Comparison of ENCODE assay signal across 29 mouse cellular contexts in the genomic region with DNA sequence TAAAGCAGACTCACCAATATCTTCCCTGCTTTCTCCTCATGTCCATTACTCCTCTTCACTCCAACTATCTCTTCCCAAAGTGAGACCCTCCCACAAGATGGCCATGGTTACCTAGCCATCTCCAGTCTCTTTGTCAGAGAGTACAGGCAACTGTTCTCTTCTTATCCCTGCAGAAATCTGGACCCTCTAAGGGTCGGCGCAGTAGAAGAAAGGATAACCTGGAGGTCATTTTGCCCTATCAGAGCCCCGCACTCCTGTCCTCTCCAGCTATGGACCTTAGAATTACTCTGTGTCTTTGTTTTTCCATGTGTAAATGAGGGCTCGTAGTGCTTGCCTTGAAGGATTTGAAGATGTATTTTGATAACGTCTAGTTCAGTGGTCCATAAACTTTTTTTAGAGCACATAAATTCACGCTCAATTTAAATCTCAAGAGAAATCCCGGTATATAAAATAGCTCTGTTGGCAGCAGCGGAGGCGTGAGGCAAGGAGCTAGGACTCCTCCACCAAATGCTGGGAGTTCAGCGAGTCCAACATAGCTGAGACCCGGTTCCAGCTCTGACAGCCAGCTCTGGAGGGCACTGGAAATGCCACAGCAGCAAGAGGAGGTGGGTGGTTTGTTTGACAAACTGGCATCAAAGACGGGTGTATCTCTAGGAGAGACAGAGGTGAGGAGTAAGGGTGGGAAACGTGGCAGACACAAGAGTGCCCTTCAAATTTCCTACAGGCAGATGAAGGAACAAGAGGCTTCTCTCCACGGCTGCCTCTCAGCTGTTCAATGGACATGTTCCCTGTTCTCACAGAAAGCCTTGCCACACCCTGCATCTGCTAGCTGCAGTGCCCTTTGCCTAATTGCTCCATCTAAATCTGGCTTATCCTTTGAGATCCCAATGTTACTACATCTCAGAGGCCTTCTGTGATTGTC. TPM values are rescaled to one million over a fixed set of nuclear protein-coding genes. Genes with fewer than 3 reads are reported as not detected.
A peak's percentile ranks its signal among the peaks of the same experiment; 100 is the strongest.
DNase-seq lines count a peak whose midpoint lies in the region; ATAC-seq lines count a peak whose summit lies in the region.
"Had no signal": no experiment of that assay in that cellular context is flagged by ENCODE, and none has a peak within 500 bp of the region (broad histone marks: within the 10 kb centered on the region; RNA-seq: fewer than 3 reads in every experiment).

No protein-coding gene starts in this region.

- 83% methylated on average over 14 of the region's 14 CpGs for WGBS in midbrain, embryonic 11.5 days
- 88% methylated on average over 14 of the region's 14 CpGs for WGBS in midbrain, embryonic 10.5 days

- H3K36me3 ChIP-seq in midbrain, embryonic 11.5 days (ENCODE audit: control insufficient read depth, insufficient read depth, low read length) = no peaks in the 10 kb centered on the region
- no peaks in the 10 kb centered on the region for H3K36me3 ChIP-seq in midbrain, embryonic 10.5 days
- H3K36me3 ChIP-seq: embryonic facial prominence, embryonic 15.5 days; heart, embryonic 13.5 days; hindbrain, embryonic 12.5 days; kidney, embryonic 15.5 days; limb, embryonic 15.5 days; neural tube, embryonic 12.5 days had no signal

- no peaks in the 10 kb centered on the region for H3K9me3 ChIP-seq in midbrain, embryonic 11.5 days (ENCODE audit: control insufficient read depth, low read length)
- H3K9me3 ChIP-seq in midbrain, embryonic 10.5 days (replicated peaks) = no peaks in the 10 kb centered on the region
- H3K9me3 ChIP-seq: embryonic facial prominence, embryonic 15.5 days; G1E; heart, embryonic 13.5 days; hindbrain, embryonic 12.5 days; kidney, embryonic 15.5 days; limb, embryonic 15.5 days; neural tube, embryonic 12.5 days had no signal

- no peak overlapping the region for H3K4me2 ChIP-seq in midbrain, embryonic 11.5 days
- H3K4me2 ChIP-seq: embryonic facial prominence, embryonic 15.5 days; heart, embryonic 13.5 days; hindbrain, embryonic 12.5 days; kidney, embryonic 15.5 days; limb, embryonic 15.5 days; lung, embryonic 14.5 days; neural tube, embryonic 12.5 days had no signal

- ATAC-seq in midbrain, embryonic 11.5 days (ENCODE audit: low FRiP score) = no peak

- no peak overlapping the region for H3K9ac ChIP-seq in midbrain, embryonic 11.5 days (ENCODE audit: low read length)
- H3K9ac ChIP-seq: embryonic facial prominence, embryonic 15.5 days; heart, embryonic 13.5 days; hindbrain, embryonic 12.5 days; kidney, embryonic 15.5 days; limb, embryonic 15.5 days; liver, embryonic 14.5 days; lung, embryonic 14.5 days; neural tube, embryonic 12.5 days had no signal

- H3K27me3 ChIP-seq in midbrain, embryonic 11.5 days (ENCODE audit: control insufficient read depth, insufficient read depth, low read length) = no peaks in the 10 kb centered on the region
- H3K27me3 ChIP-seq in midbrain, embryonic 10.5 days (ENCODE audit: low read depth, poor library complexity, severe bottlenecking) = no peaks in the 10 kb centered on the region
- H3K27me3 ChIP-seq: CH12.LX; embryonic facial prominence, embryonic 15.5 days; hindbrain, embryonic 12.5 days; neural tube, embryonic 12.5 days had no signal

- intact Hi-C loops in left cerebral cortex, postnatal 14 days (cut with DNase I) = no loop called here

- H3K4me1 ChIP-seq in midbrain, embryonic 11.5 days (ENCODE audit: control insufficient read depth, insufficient read depth, low read length) = peaks cover 5% of the 10 kb centered on the region
- peaks cover 15% of the 10 kb centered on the region for H3K4me1 ChIP-seq in midbrain, embryonic 10.5 days

- no peak overlapping the region for H3K27ac ChIP-seq in midbrain, embryonic 11.5 days (ENCODE audit: low read depth, low read length)
- H3K27ac ChIP-seq in midbrain, embryonic 10.5 days (replicated peaks) = no peak overlapping the region
- H3K27ac ChIP-seq: embryonic facial prominence, embryonic 15.5 days; heart, adult 2 months; heart, embryonic 13.5 days; hindbrain, embryonic 12.5 days; kidney, embryonic 15.5 days; limb, embryonic 15.5 days; liver, embryonic 14.5 days; neural tube, embryonic 12.5 days had no signal

- no peak overlapping the region for H3K4me3 ChIP-seq in midbrain, embryonic 11.5 days (ENCODE audit: low read depth, low read length)
- no peak overlapping the region for H3K4me3 ChIP-seq in midbrain, embryonic 10.5 days
- H3K4me3 ChIP-seq: embryonic facial prominence, embryonic 15.5 days; heart, adult 2 months; heart, embryonic 13.5 days; hindbrain, embryonic 12.5 days; kidney, embryonic 15.5 days; limb, embryonic 15.5 days; neural tube, embryonic 12.5 days had no signal

- peak; percentile 77 for DNase-seq in heart, adult 11 months
- DNase-seq in heart, adult 18-20 months = no peak
- peak; percentile 65 for DNase-seq in midbrain, embryonic 11.5 days (ENCODE audit: low spot score, missing footprints)
- no peak for DNase-seq in midbrain, embryonic 10.5 days (ENCODE audit: low spot score)
- DNase-seq in left cerebral cortex, postnatal 14 days (ENCODE audit: low spot score in 2 of 2) = peak; percentile 53 to 59
- peak; percentile 63 for DNase-seq in right cerebral cortex, postnatal 25 days
- no peak for DNase-seq in thymus, postnatal 0 days (ENCODE audit: low spot score)
- DNase-seq in spleen, postnatal 14 days (ENCODE audit: low spot score in 2 of 2) = no peak
- DNase-seq: adrenal gland, adult 8-10 months; B cell, adult 2 months; cerebellum, adult 8-10 months; gastrocnemius, postnatal 14 days; heart, adult 2 months; heart, postnatal 14 days; kidney, adult 11 months; kidney, postnatal 36 days; lung, embryonic 14.5 days; midbrain, embryonic 14.5 days; thymus, adult 2 months had no signal

RNA-seq across cellular contexts. Expression of a gene that starts 19.0 kb away (rescaled TPM):
- 10 to 100 TPM; 10.8 to 11.0 TPM for total RNA-seq in heart, adult 18-20 months (2021)
- 7.0 and 9.3 TPM in 2 replicates for polyA plus RNA-seq in midbrain, embryonic 11.5 days (2014; fragmentation: Nextera tagmentation; extraction: Ambion mirVana)
- polyA plus RNA-seq in midbrain, embryonic 10.5 days (2016; fragmentation: Nextera tagmentation; extraction: Ambion mirVana) = 4.2 and 4.4 TPM in 2 replicates
- 100 to 1,000 TPM; 165 to 173 TPM for total RNA-seq in left cerebral cortex, postnatal 14 days (2021)
- 0.01 and 0.27 TPM in 2 replicates for polyA plus RNA-seq in thymus, postnatal 0 days (2015; fragmentation: Nextera tagmentation; extraction: Ambion mirVana)
- total RNA-seq: gastrocnemius, postnatal 14 days; megakaryocyte, adult 5-6 weeks had no signal
- polyA plus RNA-seq: G1E had no signal

RNA-seq across cellular contexts. Expression of a gene that starts 39.0 kb away (rescaled TPM):
- total RNA-seq in heart, adult 18-20 months (2021) = 10 to 100 TPM; 29.4 to 30.3 TPM
- polyA plus RNA-seq in midbrain, embryonic 11.5 days (2014; fragmentation: Nextera tagmentation; extraction: Ambion mirVana) = 2.5 and 2.7 TPM in 2 replicates
- polyA plus RNA-seq in midbrain, embryonic 10.5 days (2016; fragmentation: Nextera tagmentation; extraction: Ambion mirVana) = 3.9 and 4.9 TPM in 2 replicates
- total RNA-seq in left cerebral cortex, postnatal 14 days (2021) = 1 to 10 TPM; 2.4 to 2.7 TPM
- 21.9 and 22.5 TPM in 2 replicates for polyA plus RNA-seq in thymus, postnatal 0 days (2015; fragmentation: Nextera tagmentation; extraction: Ambion mirVana)

RNA-seq across cellular contexts. Expression of a gene that starts 45.1 kb away (rescaled TPM):
- total RNA-seq in heart, adult 18-20 months (2021) = 100 to 1,000 TPM; 120 to 131 TPM
- 4.0 and 4.2 TPM in 2 replicates for polyA plus RNA-seq in midbrain, embryonic 11.5 days (2014; fragmentation: Nextera tagmentation; extraction: Ambion mirVana)
- 7.3 and 7.5 TPM in 2 replicates for polyA plus RNA-seq in midbrain, embryonic 10.5 days (2016; fragmentation: Nextera tagmentation; extraction: Ambion mirVana)
- total RNA-seq in left cerebral cortex, postnatal 14 days (2021) = 10 to 100 TPM in 1 of 2 experiments, 1 to 10 TPM in 1; 6.7 to 11.1 TPM
- 12.9 and 20.3 TPM in 2 replicates for polyA plus RNA-seq in thymus, postnatal 0 days (2015; fragmentation: Nextera tagmentation; extraction: Ambion mirVana)

Comparison
In these comparisons a context has a peak if more than half of its experiments do, and no peak if none do; other contexts are left out.
1. DNase-seq: peak in heart, adult 11 months (single experiment), midbrain, embryonic 11.5 days (single experiment), left cerebral cortex, postnatal 14 days (2 of 2) and right cerebral cortex, postnatal 25 days (single experiment); none in heart, adult 18-20 months (0 of 2), midbrain, embryonic 10.5 days (single experiment), thymus, postnatal 0 days (single experiment) and spleen, postnatal 14 days (0 of 2).